Mouse (Mus musculus): Measurements from ENCODE around the gene Olfr623. TPM values are rescaled to one million over a fixed set of nuclear protein-coding genes. Genes with fewer than 3 reads are reported as not detected.

Gene Olfr623
- total and polyA plus RNA-seq, 2 experiments, result not detected

DNA sequence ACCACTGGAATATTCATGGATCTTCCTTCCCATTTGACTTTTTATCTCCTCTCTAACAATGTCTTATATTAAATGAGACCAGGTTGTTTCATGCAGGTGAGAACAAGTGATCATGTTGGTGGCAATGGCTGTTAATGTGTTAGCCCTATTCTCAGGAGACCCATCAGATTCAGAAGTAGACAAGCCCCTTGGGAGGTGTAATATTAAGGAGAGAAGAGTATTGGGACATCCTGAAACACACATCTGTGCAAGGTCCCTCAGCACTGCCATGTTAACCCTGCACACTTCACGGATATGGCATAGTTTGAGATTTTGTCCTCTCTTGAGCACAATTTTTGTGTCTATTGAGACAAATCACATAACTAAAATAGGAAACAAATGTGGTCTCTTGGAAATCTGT is 20.9 kb downstream of the Olfr623 start, which contains the start of gene Olfr622:
TSS of gene Olfr622 (minus strand) at position 101 of the 400 bp plus-strand sequence.
- H3K27me3 ChIP-seq (ENCODE audit: control insufficient read depth, insufficient read depth, low read length), result no peaks in the 10 kb centered on the region
- WGBS, result 68% methylated on average over 1 of the region's 1 CpGs
- no peak for DNase-seq (ENCODE audit: extremely low read depth, low read depth, low spot score)
- H3K27ac ChIP-seq (replicated peaks; ENCODE audit: insufficient read depth, low read depth, low read length), result no peak within 1 kb of the TSS
- no peaks in the 10 kb centered on the region for H3K36me3 ChIP-seq (ENCODE audit: control insufficient read depth, insufficient read depth, low read length)
- H3K9ac ChIP-seq (ENCODE audit: low read depth, low read length), result no peak within 1 kb of the TSS
- no peaks in the 10 kb centered on the region for H3K79me2 ChIP-seq (ENCODE audit: control insufficient read depth, insufficient read depth, low read length)
- no peak within 1 kb of the TSS for H3K4me3 ChIP-seq (ENCODE audit: insufficient read depth, low read depth, low read length)
- no peak for TF ChIP-seq POLR2A (IDR thresholded peaks at IDR 0.05; ENCODE audit: extremely low read depth, insufficient read depth, low read length)
- no peak for TF ChIP-seq CTCF (IDR thresholded peaks at IDR 0.05; ENCODE audit: low read depth, low read length)
- H3K4me1 ChIP-seq (ENCODE audit: control insufficient read depth, insufficient read depth, low read length), result no peaks in the 10 kb centered on the region

DNA sequence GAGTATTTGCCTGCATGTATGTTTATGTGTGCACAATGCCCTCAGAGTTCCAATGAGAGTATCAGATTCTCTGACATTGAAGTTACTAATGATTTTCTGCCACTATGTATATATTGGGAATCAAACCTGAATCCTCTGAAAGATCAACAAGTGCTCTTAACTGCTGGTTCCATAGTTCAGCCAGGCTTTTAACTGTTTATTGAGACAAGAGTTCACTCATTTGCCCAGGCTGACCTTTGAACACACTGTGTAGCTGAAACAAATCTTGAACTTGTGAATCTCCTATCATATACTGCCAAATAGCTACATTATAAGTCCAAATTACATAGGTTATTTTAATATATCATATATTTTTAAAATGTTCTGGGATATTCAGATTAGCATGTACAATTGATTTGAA is 26.7 kb downstream of the Olfr623 start:
- no peaks in the 10 kb centered on the region for H3K36me3 ChIP-seq (ENCODE audit: control insufficient read depth, insufficient read depth, low read length)
- peak; percentile 41 for DNase-seq (ENCODE audit: extremely low read depth, low read depth, low spot score)
- H3K4me1 ChIP-seq (ENCODE audit: control insufficient read depth, insufficient read depth, low read length), result no peaks in the 10 kb centered on the region
- no peak overlapping the region for H3K9ac ChIP-seq (ENCODE audit: low read depth, low read length)
- H3K4me3 ChIP-seq (ENCODE audit: insufficient read depth, low read depth, low read length), result no peak overlapping the region
- no peak overlapping the region for H3K27ac ChIP-seq (replicated peaks; ENCODE audit: insufficient read depth, low read depth, low read length)
- TF ChIP-seq POLR2A (IDR thresholded peaks at IDR 0.05; ENCODE audit: extremely low read depth, insufficient read depth, low read length) (no peak), CTCF (IDR thresholded peaks at IDR 0.05; ENCODE audit: low read depth, low read length) (no peak)
- H3K27me3 ChIP-seq (ENCODE audit: control insufficient read depth, insufficient read depth, low read length), result no peaks in the 10 kb centered on the region
- no peaks in the 10 kb centered on the region for H3K79me2 ChIP-seq (ENCODE audit: control insufficient read depth, insufficient read depth, low read length)

- Histone ChIP-seq H3K9ac (ENCODE audit: low read depth, low read length) (no peak within 1 kb of the TSS), H3K36me3 (ENCODE audit: control insufficient read depth, insufficient read depth, low read length) (no peaks in the 10 kb centered on the region), H3K79me2 (ENCODE audit: control insufficient read depth, insufficient read depth, low read length) (no peaks in the 10 kb centered on the region), H3K27me3 (ENCODE audit: control insufficient read depth, insufficient read depth, low read length) (no peaks in the 10 kb centered on the region), H3K27ac (replicated peaks; ENCODE audit: insufficient read depth, low read depth, low read length) (no peak within 1 kb of the TSS), H3K4me3 (ENCODE audit: insufficient read depth, low read depth, low read length) (no peak within 1 kb of the TSS), H3K4me1 (ENCODE audit: control insufficient read depth, insufficient read depth, low read length) (no peaks in the 10 kb centered on the region)
- DNase-seq (ENCODE audit: extremely low read depth, low read depth, low spot score), result no peak
- TF ChIP-seq CTCF (IDR thresholded peaks at IDR 0.05; ENCODE audit: low read depth, low read length) (no peak), POLR2A (IDR thresholded peaks at IDR 0.05; ENCODE audit: extremely low read depth, insufficient read depth, low read length) (no peak)
- whole genome bisulfite sequencing, result 59% methylated on average over 2 of the region's 2 CpGs
Measured at GRCm38 (mm10) chr7:103612434-103612833, 51.1 kb downstream of the Olfr623 start, which contains the start of gene Olfr620. TSS of gene Olfr620 (minus strand) at chr7:103612534.

Other genes starting within 250 kb of the Olfr623 start
Only the 30 nearest of the 34 such genes appear.
- gene Olfr605, start 218.3 kb downstream of the Olfr623 start, total RNA-seq (2014; rRNA removed), result not detected in 2 replicates
- gene Olfr605, start 218.3 kb downstream of the Olfr623 start, polyA plus RNA-seq (2012; rRNA removed), result not detected in 2 replicates
- gene Olfr606, start 214.7 kb downstream of the Olfr623 start, total RNA-seq (2014; rRNA removed), result not detected in 2 replicates
- not detected in 2 replicates for gene Olfr606, start 214.7 kb downstream of the Olfr623 start, polyA plus RNA-seq (2012; rRNA removed)
- not detected in 2 replicates for gene Olfr607, start 199.5 kb downstream of the Olfr623 start, total RNA-seq (2014; rRNA removed)
- gene Olfr607, start 199.5 kb downstream of the Olfr623 start, polyA plus RNA-seq (2012; rRNA removed), result not detected in 2 replicates
- gene Olfr608, start 193.8 kb downstream of the Olfr623 start, total RNA-seq (2014; rRNA removed), result not detected in 2 replicates
- gene Olfr608, start 193.8 kb downstream of the Olfr623 start, polyA plus RNA-seq (2012; rRNA removed), result not detected in 2 replicates
- gene Olfr609, start 165.6 kb downstream of the Olfr623 start, total RNA-seq (2014; rRNA removed), result not detected in 2 replicates
- gene Olfr609, start 165.6 kb downstream of the Olfr623 start, polyA plus RNA-seq (2012; rRNA removed), result not detected in 2 replicates
- not detected in 2 replicates for gene Olfr610, start 151.6 kb downstream of the Olfr623 start, total RNA-seq (2014; rRNA removed)
- not detected in 2 replicates for gene Olfr610, start 151.6 kb downstream of the Olfr623 start, polyA plus RNA-seq (2012; rRNA removed)
- not detected in 2 replicates for gene Olfr611, start 142.9 kb downstream of the Olfr623 start, total RNA-seq (2014; rRNA removed)
- gene Olfr611, start 142.9 kb downstream of the Olfr623 start, polyA plus RNA-seq (2012; rRNA removed), result not detected in 2 replicates
- gene Olfr612, start 121.0 kb downstream of the Olfr623 start, total RNA-seq (2014; rRNA removed), result not detected in 2 replicates
- not detected in 2 replicates for gene Olfr612, start 121.0 kb downstream of the Olfr623 start, polyA plus RNA-seq (2012; rRNA removed)
- not detected in 2 replicates for gene Olfr613, start 115.6 kb downstream of the Olfr623 start, total RNA-seq (2014; rRNA removed)
- gene Olfr613, start 115.6 kb downstream of the Olfr623 start, polyA plus RNA-seq (2012; rRNA removed), result not detected in 2 replicates
- not detected in 2 replicates for gene Olfr615, start 107.6 kb downstream of the Olfr623 start, total RNA-seq (2014; rRNA removed)
- gene Olfr615, start 107.6 kb downstream of the Olfr623 start, polyA plus RNA-seq (2012; rRNA removed), result not detected in 2 replicates
- not detected in 2 replicates for gene Olfr616, start 94.6 kb downstream of the Olfr623 start, total RNA-seq (2014; rRNA removed)
- gene Olfr616, start 94.6 kb downstream of the Olfr623 start, polyA plus RNA-seq (2012; rRNA removed), result not detected in 2 replicates
- not detected in 2 replicates for gene Olfr617, start 90.6 kb downstream of the Olfr623 start, total RNA-seq (2014; rRNA removed)
- gene Olfr617, start 90.6 kb downstream of the Olfr623 start, polyA plus RNA-seq (2012; rRNA removed), result not detected in 2 replicates
- not detected in 2 replicates for gene Olfr618, start 73.6 kb downstream of the Olfr623 start, total RNA-seq (2014; rRNA removed)
- not detected in 2 replicates for gene Olfr618, start 73.6 kb downstream of the Olfr623 start, polyA plus RNA-seq (2012; rRNA removed)
- not detected in 2 replicates for gene Olfr619, start 63.1 kb downstream of the Olfr623 start, total RNA-seq (2014; rRNA removed)
- not detected in 2 replicates for gene Olfr619, start 63.1 kb downstream of the Olfr623 start, polyA plus RNA-seq (2012; rRNA removed)
- gene Olfr620, start 51.2 kb downstream of the Olfr623 start, total RNA-seq (2014; rRNA removed), result not detected in 2 replicates
- not detected in 2 replicates for gene Olfr620, start 51.2 kb downstream of the Olfr623 start, polyA plus RNA-seq (2012; rRNA removed)
- gene Olfr622, start 21.0 kb downstream of the Olfr623 start, total RNA-seq (2014; rRNA removed), result not detected in 2 replicates
- not detected in 2 replicates for gene Olfr622, start 21.0 kb downstream of the Olfr623 start, polyA plus RNA-seq (2012; rRNA removed)
- under 0.01 and 0.07 TPM in 2 replicates for gene Olfr624, start 7.5 kb upstream of the Olfr623 start, total RNA-seq (2014; rRNA removed)
- not detected in 2 replicates for gene Olfr624, start 7.5 kb upstream of the Olfr623 start, polyA plus RNA-seq (2012; rRNA removed)
- gene Olfr625-ps1, start 19.0 kb upstream of the Olfr623 start, total RNA-seq (2014; rRNA removed), result not detected in 2 replicates
- gene Olfr625-ps1, start 19.0 kb upstream of the Olfr623 start, polyA plus RNA-seq (2012; rRNA removed), result not detected in 2 replicates
- not detected in 2 replicates for gene Olfr243, start 51.0 kb upstream of the Olfr623 start, total RNA-seq (2014; rRNA removed)
- not detected in 2 replicates for gene Olfr243, start 51.0 kb upstream of the Olfr623 start, polyA plus RNA-seq (2012; rRNA removed)
- not detected in 2 replicates for gene Olfr628, start 66.7 kb upstream of the Olfr623 start, total RNA-seq (2014; rRNA removed)
- not detected in 2 replicates for gene Olfr628, start 66.7 kb upstream of the Olfr623 start, polyA plus RNA-seq (2012; rRNA removed)
- gene Olfr629, start 81.2 kb upstream of the Olfr623 start, total RNA-seq (2014; rRNA removed), result not detected in 2 replicates
- not detected in 2 replicates for gene Olfr629, start 81.2 kb upstream of the Olfr623 start, polyA plus RNA-seq (2012; rRNA removed)
- gene Olfr630, start 93.6 kb upstream of the Olfr623 start, total RNA-seq (2014; rRNA removed), result not detected in 2 replicates
- gene Olfr630, start 93.6 kb upstream of the Olfr623 start, polyA plus RNA-seq (2012; rRNA removed), result not detected in 2 replicates
- gene Olfr69, start 107.9 kb upstream of the Olfr623 start, total RNA-seq (2014; rRNA removed), result not detected in 2 replicates
- not detected in 2 replicates for gene Olfr69, start 107.9 kb upstream of the Olfr623 start, polyA plus RNA-seq (2012; rRNA removed)
- not detected in 2 replicates for gene Olfr68, start 116.0 kb upstream of the Olfr623 start, total RNA-seq (2014; rRNA removed)
- not detected in 2 replicates for gene Olfr68, start 116.0 kb upstream of the Olfr623 start, polyA plus RNA-seq (2012; rRNA removed)
- not detected in 2 replicates for gene Olfr67, start 128.1 kb upstream of the Olfr623 start, total RNA-seq (2014; rRNA removed)
- gene Olfr67, start 128.1 kb upstream of the Olfr623 start, polyA plus RNA-seq (2012; rRNA removed), result not detected in 2 replicates
- 116 and 144 TPM in 2 replicates for gene Hbb-bt, start 150.3 kb upstream of the Olfr623 start, total RNA-seq (2014; rRNA removed)
- 56.2 and 75.5 TPM in 2 replicates for gene Hbb-bt, start 150.3 kb upstream of the Olfr623 start, polyA plus RNA-seq (2012; rRNA removed)
- gene Hbb-bs, start 164.4 kb upstream of the Olfr623 start, total RNA-seq (2014; rRNA removed), result 760 and 1,100 TPM in 2 replicates
- 551 and 848 TPM in 2 replicates for gene Hbb-bs, start 164.4 kb upstream of the Olfr623 start, polyA plus RNA-seq (2012; rRNA removed)
- gene Hbb-bh2, start 176.8 kb upstream of the Olfr623 start, total RNA-seq (2014; rRNA removed), result not detected in 2 replicates
- not detected in 2 replicates for gene Hbb-bh2, start 176.8 kb upstream of the Olfr623 start, polyA plus RNA-seq (2012; rRNA removed)
- gene Hbb-bh1, start 179.5 kb upstream of the Olfr623 start, total RNA-seq (2014; rRNA removed), result not detected in 2 replicates
- not detected in 2 replicates for gene Hbb-bh1, start 179.5 kb upstream of the Olfr623 start, polyA plus RNA-seq (2012; rRNA removed)
- gene Hbb-y, start 189.5 kb upstream of the Olfr623 start, total RNA-seq (2014; rRNA removed), result not detected in 2 replicates
- not detected in 2 replicates for gene Hbb-y, start 189.5 kb upstream of the Olfr623 start, polyA plus RNA-seq (2012; rRNA removed)

Data from liver, adult 2 months (tissue).